Mouse (Mus musculus) stomach, postnatal 0 days (tissue): Measurements from ENCODE around the gene Cfap77.

ENCODE experiments used
- CTCF ChIP-seq: IDR thresholded peaks from 2 replicates; pipeline ENCODE4 v1.5.1; 2016; ENCODE audit warnings: antibody characterized with exemption, low read depth, mild to moderate bottlenecking, moderate library complexity
- EP300 ChIP-seq: optimal IDR thresholded peaks from 2 replicates; pipeline ENCODE3; 2016; ENCODE audit warnings: antibody characterized with exemption

- TF ChIP-seq CTCF = no peak
- no peak for TF ChIP-seq EP300
These were observed 115.9 kb downstream of the Cfap77 start for GRCm38 (mm10) chr2:28938997-28939396.
